In genomic region chr13:80884377-80884983, GRCm38 (mm10) we compare ENCODE assay signal across 8 mouse cellular contexts. TPM values are rescaled to one million over a fixed set of nuclear protein-coding genes. Genes with fewer than 3 reads are reported as not detected.
DNase-seq lines count a peak whose midpoint lies in the region; ATAC-seq and TF ChIP-seq lines count a peak whose summit lies in the region.

No protein-coding gene starts in this region.

- under 1% methylated on average over 15 of the region's 15 CpGs for WGBS in forebrain, embryonic 14.5 days
- under 1% methylated on average over 15 of the region's 15 CpGs for WGBS in neural tube, embryonic 15.5 days

- DNase-seq in c-Kit-positive CD71-positive TER-119-positive erythroid progenitor cells, embryonic 14.5 days (ENCODE audit: low spot score), result peak; percentile 83
- DNase-seq in forebrain, embryonic 14.5 days (ENCODE audit: low spot score), result peak; percentile 97
- peak; percentile 40 for DNase-seq in heart, postnatal 25 days (ENCODE audit: low spot score)
- DNase-seq in layer of hippocampus, adult 18-20 months (ENCODE audit: low spot score in 2 of 2), result peak; percentile 78 to 89
- peak; percentile 66 to 75 for DNase-seq in lung, adult 18-20 months
- peak; percentile 7 to 42 for DNase-seq in thymus, adult 18-20 months

- TF ChIP-seq CTCF in E14TG2a.4 (conservative IDR thresholded peaks at IDR 0.05; ENCODE audit: low read length), result no peak

- 0 out of 2 replicates have a peak, but pooled peaks have one; percentile 14 for ATAC-seq in forebrain, embryonic 14.5 days
- peak; percentile 46 for ATAC-seq in neural tube, embryonic 15.5 days (ENCODE audit: low FRiP score)

- H3K4me1 ChIP-seq in E14TG2a.4 (replicated peaks; ENCODE audit: low read depth, low read length), result peaks cover 26% of the 10 kb centered on the region
- H3K4me1 ChIP-seq in forebrain, embryonic 14.5 days (ENCODE audit: control insufficient read depth, insufficient read depth, low read length), result no peaks in the 10 kb centered on the region; the same call in 1 of the 2 replicates
- peaks cover 9% of the 10 kb centered on the region for H3K4me1 ChIP-seq in neural tube, embryonic 15.5 days

- peak overlapping the region; percentile 86 for H3K4me3 ChIP-seq in E14TG2a.4 (replicated peaks; ENCODE audit: low read length)
- H3K4me3 ChIP-seq in forebrain, embryonic 14.5 days (ENCODE audit: low read depth, low read length), result peak overlapping the region; percentile 95
- H3K4me3 ChIP-seq in neural tube, embryonic 15.5 days (replicated peaks), result peak overlapping the region; percentile 89

- H3K9ac ChIP-seq in forebrain, embryonic 14.5 days (ENCODE audit: low read length), result peak overlapping the region; percentile 99
- peak overlapping the region; percentile 100 for H3K9ac ChIP-seq in neural tube, embryonic 15.5 days (replicated peaks)

- no peaks in the 10 kb centered on the region for H3K27me3 ChIP-seq in E14TG2a.4 (ENCODE audit: insufficient read depth, low read length)
- H3K27me3 ChIP-seq in forebrain, embryonic 14.5 days (replicated peaks; ENCODE audit: control insufficient read depth, insufficient read depth, low read length), result no peaks in the 10 kb centered on the region
- H3K27me3 ChIP-seq in neural tube, embryonic 15.5 days (replicated peaks), result no peaks in the 10 kb centered on the region

- peak overlapping the region; percentile 100 for H3K27ac ChIP-seq in forebrain, embryonic 14.5 days (ENCODE audit: low read depth, low read length)
- H3K27ac ChIP-seq in neural tube, embryonic 15.5 days (replicated peaks), result peak overlapping the region; percentile 100

- H3K4me2 ChIP-seq in forebrain, embryonic 14.5 days (ENCODE audit: low read length), result peak overlapping the region; percentile 64
- peak overlapping the region; percentile 61 for H3K4me2 ChIP-seq in neural tube, embryonic 15.5 days

- intact Hi-C loops in heart, postnatal 25 days (cut with DNase I), result loop anchor here (5.0 to 10.0 kb wide), 5 partner anchors 78 to 898 kb away; partner anchors contain the start of genes Cetn3 and Lysmd3

- H3K9me3 ChIP-seq in E14TG2a.4 (ENCODE audit: low read length), result no peaks in the 10 kb centered on the region
- H3K9me3 ChIP-seq in forebrain, embryonic 14.5 days (replicated peaks; ENCODE audit: control insufficient read depth, low read length), result no peaks in the 10 kb centered on the region
- no peaks in the 10 kb centered on the region for H3K9me3 ChIP-seq in neural tube, embryonic 15.5 days (replicated peaks)

- H3K36me3 ChIP-seq in E14TG2a.4 (ENCODE audit: insufficient read depth, low read length), result peaks cover 23% of the 10 kb centered on the region
- H3K36me3 ChIP-seq in forebrain, embryonic 14.5 days (ENCODE audit: control insufficient read depth, insufficient read depth, low read length), result peaks cover 12% of the 10 kb centered on the region
- H3K36me3 ChIP-seq in neural tube, embryonic 15.5 days, result peaks cover 8% of the 10 kb centered on the region

RNA-seq across cellular contexts. Expression of gene Arrdc3, which starts 1.3 kb away (rescaled TPM):
- polyA plus RNA-seq in forebrain, embryonic 14.5 days (2014; fragmentation: Nextera tagmentation; extraction: Ambion mirVana), result 56.0 and 77.6 TPM in 2 replicates
- total RNA-seq in heart, postnatal 25 days (2021), result 10 to 100 TPM; 32.1 to 43.2 TPM
- 10 to 100 TPM; 49.4 to 52.5 TPM for total RNA-seq in layer of hippocampus, adult 18-20 months (2021)
- polyA plus RNA-seq in neural tube, embryonic 15.5 days (2015; fragmentation: Nextera tagmentation; extraction: Ambion mirVana), result 32.3 and 33.2 TPM in 2 replicates

Comparison
In these comparisons a context has a peak if more than half of its experiments do, and no peak if none do; other contexts are left out.
1. Peak in every context shown above with its lines: DNase-seq, ATAC-seq, H3K4me3 ChIP-seq and H3K27ac ChIP-seq.
2. DNase-seq: peak in every context shown above with its lines; median percentile 97 in forebrain, embryonic 14.5 days; 84 in layer of hippocampus, adult 18-20 months; 83 in c-Kit-positive CD71-positive TER-119-positive erythroid progenitor cells, embryonic 14.5 days; 70 in lung, adult 18-20 months; 40 in heart, postnatal 25 days; 24 in thymus, adult 18-20 months.